Mouse (Mus musculus) midbrain, embryonic 13.5 days (tissue): ENCODE measurements around the gene Rhbg. TPM values are rescaled to one million over a fixed set of nuclear protein-coding genes. Genes with fewer than 3 reads are reported as not detected.

Source experiments
- ATAC-seq: fragments of 200-750 bp; cut with Nextera tagmentation; 2 replicates; pipeline ENCODE4 v1.8.0; 2017; ENCODE audit warnings: mild to moderate bottlenecking, moderate TSS enrichment, moderate library complexity
- H3K27ac ChIP-seq: fragments of 300-500 bp; sonication (generic); 2 replicates; pipeline ENCODE4 v1.5.1; 2015; ENCODE audit warnings: inconsistent platforms, mild to moderate bottlenecking, moderate library complexity
- H3K27me3 ChIP-seq: fragments of 300-500 bp; sonication (generic); 2 replicates; pipeline ENCODE4 v1.6.1; 2015; ENCODE audit warnings: mild to moderate bottlenecking, inconsistent platforms
- H3K36me3 ChIP-seq: fragments of 300-500 bp; sonication (generic); 2 replicates; pipeline ENCODE4 v1.6.1; 2015; ENCODE audit warnings: mild to moderate bottlenecking, inconsistent platforms
- H3K4me1 ChIP-seq: fragments of 300-500 bp; sonication (generic); replicated peaks from 2 replicates; pipeline ENCODE4 v1.6.1; 2015; ENCODE audit warnings: inconsistent platforms
- H3K4me2 ChIP-seq: fragments of 300-500 bp; sonication (generic); replicated peaks from 2 replicates; pipeline ENCODE4 v1.6.1; 2015; ENCODE audit warnings: moderate library complexity, mild to moderate bottlenecking, inconsistent platforms
- H3K4me3 ChIP-seq: fragments of 300-500 bp; sonication (generic); replicated peaks from 2 replicates; pipeline ENCODE4 v1.5.1; 2015; ENCODE audit warnings: mild to moderate bottlenecking, inconsistent platforms
- H3K9ac ChIP-seq: fragments of 300-500 bp; sonication (generic); replicated peaks from 2 replicates; pipeline ENCODE4 v1.6.1; 2015; ENCODE audit warnings: mild to moderate bottlenecking, inconsistent platforms
- H3K9me3 ChIP-seq: fragments of 300-500 bp; sonication (generic); 2 replicates; pipeline ENCODE4 v1.6.1; 2016; ENCODE audit warnings: mild to moderate bottlenecking, inconsistent platforms
- WGBS: fragments of 180-500 bp; shearing (Covaris S2); methylation state at CpG from one replicate; pipeline ENCODE4 v1.1.7; 2015; 5-methylcytosine and 5-hydroxymethylcytosine counted together
- polyA plus RNA-seq: library from polyadenylated mRNA; unstranded; fragments of >200 nt; fragmentation: Nextera tagmentation; extraction: Ambion mirVana; gene quantifications from 2 replicates; pipeline ENCODE4 v1.2.1, GENCODE M21; 2015

The Rhbg gene
- polyA plus RNA-seq, 1 experiment from 2014 or later, result not detected

DNA sequence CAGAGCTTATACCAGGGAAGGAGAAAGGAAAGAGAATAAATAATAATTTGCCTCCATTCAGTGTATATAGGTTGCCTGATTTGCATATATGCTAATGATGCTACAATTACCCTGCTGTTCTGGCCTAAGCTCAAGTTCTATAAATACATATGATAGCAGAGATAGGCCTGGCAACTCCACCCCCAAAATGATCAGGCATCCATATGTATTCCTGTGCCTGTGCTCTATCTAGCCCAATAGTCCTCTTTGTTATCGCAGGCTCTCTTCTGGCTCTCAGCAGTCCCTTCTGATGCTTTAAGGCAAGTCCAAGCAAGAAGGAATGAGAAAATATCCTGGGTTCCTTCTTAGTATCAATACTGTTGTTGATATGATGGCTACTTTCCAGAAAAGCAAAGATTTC is 49.8 kb downstream of the Rhbg start:
- WGBS, result 11% methylated on average over 1 of the region's 1 CpGs
- no peak for ATAC-seq
- peaks cover 74% of the 10 kb centered on the region for H3K27me3 ChIP-seq
- H3K9me3 ChIP-seq, result no peaks in the 10 kb centered on the region
- peaks cover 94% of the 10 kb centered on the region for H3K4me1 ChIP-seq
- peak overlapping the region; percentile 39 for H3K9ac ChIP-seq
- peak overlapping the region; percentile 74 for H3K4me2 ChIP-seq
- no peak overlapping the region for H3K4me3 ChIP-seq
- H3K27ac ChIP-seq, result peak overlapping the region; percentile 98
- H3K36me3 ChIP-seq, result no peaks in the 10 kb centered on the region

DNA sequence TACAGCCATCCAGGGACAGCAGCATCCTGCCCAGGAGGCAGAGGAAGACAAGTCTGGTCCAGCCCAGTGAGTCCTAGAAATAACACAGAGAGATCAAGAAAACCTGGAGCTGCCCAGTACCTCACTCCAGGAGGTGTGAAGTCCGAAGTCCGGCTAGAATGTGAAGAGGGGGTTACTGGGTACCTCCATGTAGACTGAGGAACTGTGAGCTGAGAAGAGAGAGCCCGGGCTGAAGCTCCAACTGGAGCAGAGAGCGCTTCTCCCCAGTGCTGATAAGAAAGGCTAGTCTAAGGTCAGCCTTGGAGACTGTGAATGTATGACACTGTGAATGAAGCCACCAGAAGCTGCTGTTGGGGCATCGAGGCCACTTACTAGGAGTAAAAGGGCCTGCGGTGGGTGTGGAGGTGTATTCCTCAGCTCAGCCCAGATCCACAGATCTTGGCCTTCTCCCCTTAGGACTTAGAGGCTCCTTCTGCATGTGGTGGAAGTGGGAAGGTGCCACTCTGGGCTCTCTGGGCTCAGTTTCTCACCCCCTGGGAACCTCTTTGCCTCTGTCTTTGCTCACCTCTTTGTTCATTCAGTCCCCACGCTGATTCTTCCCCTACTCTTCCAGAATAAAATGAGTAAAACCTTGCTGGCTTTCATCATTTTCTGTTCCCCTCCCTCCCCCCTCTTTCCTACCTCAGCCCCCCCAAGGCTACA is 50.4 kb downstream of the Rhbg start:
- no peaks in the 10 kb centered on the region for H3K36me3 ChIP-seq
- peak overlapping the region; percentile 39 for H3K9ac ChIP-seq
- H3K27ac ChIP-seq, result peak overlapping the region; percentile 98
- H3K9me3 ChIP-seq, result no peaks in the 10 kb centered on the region
- peak overlapping the region; percentile 16 for H3K4me2 ChIP-seq
- WGBS, result 5% methylated on average over 7 of the region's 7 CpGs
- H3K27me3 ChIP-seq, result peaks cover 74% of the 10 kb centered on the region
- no peak overlapping the region for H3K4me3 ChIP-seq
- ATAC-seq, result no peak
- H3K4me1 ChIP-seq, result peaks cover 93% of the 10 kb centered on the region

DNA sequence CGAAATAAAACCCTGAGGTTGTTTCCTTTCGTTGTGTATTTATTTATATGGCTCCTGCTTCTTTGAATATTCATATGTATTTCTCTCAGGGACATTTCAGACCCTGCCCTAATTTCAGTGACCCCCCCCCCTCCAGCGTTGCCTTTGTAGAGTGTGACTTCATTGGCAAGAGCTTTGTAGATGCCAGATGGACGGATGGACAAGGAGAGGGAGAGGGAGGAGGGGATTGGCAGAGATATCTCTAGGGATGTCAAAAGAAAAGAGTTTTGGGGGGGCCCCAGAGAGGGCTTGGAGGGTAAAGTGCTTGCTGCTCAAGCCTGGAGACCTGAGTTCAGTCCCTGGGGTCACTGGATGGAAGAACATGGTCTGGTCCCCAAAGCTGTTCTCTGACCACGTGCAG is 51.1 kb downstream of the Rhbg start:
- peak overlapping the region; percentile 16 for H3K4me2 ChIP-seq
- H3K27ac ChIP-seq, result peak overlapping the region; percentile 98
- peaks cover 97% of the 10 kb centered on the region for H3K4me1 ChIP-seq
- no peaks in the 10 kb centered on the region for H3K36me3 ChIP-seq
- ATAC-seq, result no peak
- no peak overlapping the region for H3K9ac ChIP-seq
- no peak overlapping the region for H3K4me3 ChIP-seq
- peaks cover 75% of the 10 kb centered on the region for H3K27me3 ChIP-seq
- no peaks in the 10 kb centered on the region for H3K9me3 ChIP-seq
- 11% methylated on average over 5 of the region's 5 CpGs for WGBS

DNA sequence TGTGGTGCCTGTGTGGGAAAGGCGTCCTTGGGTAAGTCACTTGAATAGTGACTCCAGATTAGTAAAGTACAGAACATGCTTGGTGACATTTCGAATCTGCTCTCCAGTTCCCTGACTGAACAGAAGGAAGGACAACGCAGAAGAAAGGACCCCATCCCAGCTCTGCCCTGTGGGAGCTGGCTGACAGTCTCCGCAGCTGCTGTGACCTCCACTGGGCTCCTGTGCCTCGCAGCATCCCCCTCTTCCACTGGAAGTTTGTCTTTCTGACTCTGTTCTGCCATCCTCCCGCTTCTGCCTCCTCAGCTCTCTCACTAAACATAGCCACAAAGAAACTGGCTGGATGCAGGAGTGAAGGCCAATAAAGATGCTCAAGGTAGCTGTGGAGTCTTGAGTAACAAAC is 51.5 kb downstream of the Rhbg start:
- Histone ChIP-seq H3K27ac (peak overlapping the region; percentile 98), H3K36me3 (no peaks in the 10 kb centered on the region), H3K27me3 (peaks cover 73% of the 10 kb centered on the region), H3K4me1 (peaks cover 97% of the 10 kb centered on the region), H3K4me2 (peak overlapping the region; percentile 73), H3K9ac (peak overlapping the region; percentile 78), H3K9me3 (no peaks in the 10 kb centered on the region), H3K4me3 (no peak overlapping the region)
- ATAC-seq, result no peak
- WGBS, result 3% methylated on average over 6 of the region's 6 CpGs

DNA sequence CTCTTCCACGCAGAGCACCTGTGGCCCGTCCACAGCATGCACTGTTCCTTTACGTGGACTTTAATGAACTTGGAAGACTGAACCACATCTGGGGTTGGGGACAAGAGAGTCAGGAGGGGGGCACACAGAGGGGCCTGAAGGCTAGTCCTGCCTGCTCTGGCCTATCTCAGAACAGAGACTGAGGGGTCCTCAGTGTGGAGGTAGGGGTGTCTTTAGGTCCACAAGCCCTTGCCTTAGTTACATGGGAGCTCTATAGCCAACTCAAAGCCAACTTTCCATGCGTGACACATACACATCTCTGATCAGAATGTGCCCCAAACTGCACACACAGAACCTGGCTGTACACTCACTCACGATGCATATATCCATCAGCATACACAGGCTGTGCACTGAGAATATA is 52.9 kb downstream of the Rhbg start:
- no peak for ATAC-seq
- Histone ChIP-seq H3K9ac (peak overlapping the region; percentile 78), H3K9me3 (no peaks in the 10 kb centered on the region), H3K36me3 (no peaks in the 10 kb centered on the region), H3K4me2 (peak overlapping the region; percentile 73), H3K4me1 (peaks cover 95% of the 10 kb centered on the region), H3K27me3 (peaks cover 82% of the 10 kb centered on the region), H3K27ac (peak overlapping the region; percentile 98), H3K4me3 (peak overlapping the region; percentile 48)
- 15% methylated on average over 5 of the region's 5 CpGs for WGBS

DNA sequence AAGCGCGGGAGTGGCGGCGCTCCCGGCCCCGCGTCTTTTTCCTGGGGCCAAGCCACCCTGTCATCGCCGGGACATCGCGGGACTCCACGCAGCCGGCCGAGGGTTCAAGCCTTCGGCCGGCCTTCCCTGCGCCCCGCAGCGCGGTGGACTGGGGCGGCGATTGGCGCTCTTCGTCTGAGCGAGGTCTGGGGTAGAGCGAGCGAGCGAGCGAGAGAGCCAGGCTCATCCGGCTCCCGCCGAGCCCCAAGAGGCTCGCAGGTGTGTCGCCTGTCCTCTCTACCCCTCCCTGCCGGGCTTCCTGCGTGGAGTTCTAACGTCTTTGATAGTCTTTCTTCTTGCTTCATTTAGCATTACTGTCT is 53.6 kb downstream of the Rhbg start:
- H3K27ac ChIP-seq, result peak overlapping the region; percentile 98
- H3K9me3 ChIP-seq, result no peaks in the 10 kb centered on the region
- peaks cover 88% of the 10 kb centered on the region for H3K4me1 ChIP-seq
- H3K27me3 ChIP-seq, result peaks cover 82% of the 10 kb centered on the region
- H3K4me2 ChIP-seq, result peak overlapping the region; percentile 73
- H3K9ac ChIP-seq, result peak overlapping the region; percentile 78
- no peaks in the 10 kb centered on the region for H3K36me3 ChIP-seq
- WGBS, result under 1% methylated on average over 37 of the region's 37 CpGs
- H3K4me3 ChIP-seq, result peak overlapping the region; percentile 48
- no peak for ATAC-seq

DNA sequence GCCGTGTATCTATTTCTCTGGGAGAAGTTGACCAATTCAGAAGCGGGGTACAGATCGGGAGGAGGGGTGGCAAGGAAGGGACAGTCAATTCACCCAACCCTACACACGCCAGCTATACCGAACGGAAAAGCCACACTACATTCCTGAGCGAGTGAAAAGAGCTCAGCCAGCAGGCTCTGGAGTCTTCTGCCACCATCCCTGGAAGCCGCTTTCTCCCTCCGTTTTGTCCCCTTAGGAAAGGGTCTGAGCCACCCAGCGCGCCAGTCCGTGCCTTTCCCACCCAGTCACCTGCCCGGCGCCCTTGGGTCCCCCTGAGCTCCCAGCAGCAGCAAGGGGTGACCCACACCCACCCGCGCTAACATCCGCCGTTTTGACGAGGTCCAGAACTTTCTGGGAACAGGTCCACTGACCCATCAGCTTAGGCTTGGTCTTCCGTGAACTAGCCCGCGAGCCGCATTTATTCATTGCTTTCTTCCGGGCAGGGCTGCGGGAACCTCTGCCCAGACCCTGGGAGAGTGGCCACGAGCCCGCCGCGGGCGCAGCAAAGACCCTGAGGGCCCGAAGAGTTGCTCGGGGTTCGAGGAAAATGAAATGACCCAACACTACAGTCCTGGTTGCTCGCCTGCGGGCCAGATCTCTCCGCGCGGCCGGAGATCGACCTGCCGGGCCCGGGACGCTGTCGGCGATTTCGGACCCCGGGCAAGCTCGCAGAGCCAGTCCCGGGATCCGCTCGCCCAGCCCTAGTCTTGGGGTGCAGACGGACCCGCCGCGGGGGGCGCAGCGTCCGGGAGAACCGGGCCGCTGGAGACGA is 54.1 kb downstream of the Rhbg start:
- under 1% methylated on average over 61 of the region's 61 CpGs for WGBS
- no peaks in the 10 kb centered on the region for H3K36me3 ChIP-seq
- H3K9me3 ChIP-seq, result no peaks in the 10 kb centered on the region
- peak overlapping the region; percentile 98 for H3K27ac ChIP-seq
- H3K27me3 ChIP-seq, result peaks cover 83% of the 10 kb centered on the region
- peak overlapping the region; percentile 48 for H3K4me3 ChIP-seq
- ATAC-seq, result no peak
- peaks cover 82% of the 10 kb centered on the region for H3K4me1 ChIP-seq
- H3K9ac ChIP-seq, result peak overlapping the region; percentile 78
- peak overlapping the region; percentile 73 for H3K4me2 ChIP-seq

DNA sequence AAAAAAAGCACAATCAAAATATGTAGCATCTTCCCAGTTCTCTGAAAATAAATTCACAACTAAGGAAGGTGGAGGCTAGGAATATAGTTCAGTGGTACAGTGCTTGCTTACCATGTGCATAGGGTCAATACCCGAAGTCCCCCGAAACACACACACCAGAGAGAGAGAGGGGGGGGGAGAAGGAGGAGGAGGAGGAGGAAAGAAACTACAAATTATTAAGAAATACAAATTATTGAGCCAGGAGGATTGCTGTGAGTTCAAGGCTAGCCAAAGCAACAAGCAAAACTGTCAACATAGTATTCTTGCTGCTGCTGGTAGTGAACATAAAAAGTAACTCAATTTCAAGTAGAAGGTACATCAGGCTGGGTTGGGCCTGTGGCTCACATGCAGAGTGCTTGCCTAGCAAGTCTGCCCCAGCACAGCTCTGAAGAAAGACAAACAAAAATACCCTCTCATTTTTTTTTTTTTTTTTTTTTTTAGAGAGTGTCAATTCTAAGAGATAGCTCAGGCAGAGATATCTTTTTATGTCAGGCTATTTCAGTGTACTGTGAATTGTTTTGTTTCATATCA is 54.9 kb downstream of the Rhbg start:
- Histone ChIP-seq H3K36me3 (no peaks in the 10 kb centered on the region), H3K9me3 (no peaks in the 10 kb centered on the region), H3K27ac (no peak overlapping the region; the same call in 1 of the 2 replicates), H3K27me3 (peaks cover 85% of the 10 kb centered on the region), H3K4me3 (no peak overlapping the region), H3K4me1 (peaks cover 75% of the 10 kb centered on the region), H3K4me2 (peak overlapping the region; percentile 73), H3K9ac (peak overlapping the region; percentile 78)
- WGBS, result 30% methylated on average over 2 of the region's 2 CpGs
- no peak for ATAC-seq

DNA sequence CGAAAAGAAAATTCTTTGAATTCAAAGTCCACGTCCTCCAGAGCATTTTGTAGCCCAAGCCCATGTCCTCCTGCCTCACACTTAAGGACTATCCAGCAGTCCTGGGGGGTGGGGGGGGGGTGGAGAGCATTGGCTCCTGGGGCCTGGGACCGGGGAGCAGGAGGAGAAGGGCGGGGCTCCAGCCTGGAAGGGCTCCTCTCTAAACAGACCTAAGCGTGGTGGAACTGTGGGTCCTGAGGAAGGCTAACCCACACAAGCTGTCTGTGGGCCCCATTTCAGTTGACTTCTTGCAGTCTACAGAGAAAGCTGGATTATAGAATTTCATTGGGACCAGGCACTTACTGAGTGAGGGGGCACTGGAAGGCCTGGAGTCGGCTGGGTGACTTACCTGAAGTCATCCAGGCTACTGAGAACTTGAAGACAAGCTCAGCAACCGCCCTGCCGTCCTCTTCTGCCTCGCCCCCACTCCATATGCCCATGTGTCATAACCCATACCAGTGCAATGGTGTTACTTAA is 55.9 kb downstream of the Rhbg start:
- Histone ChIP-seq H3K27ac (peak overlapping the region; percentile 70), H3K27me3 (peaks cover 85% of the 10 kb centered on the region), H3K9me3 (0 out of 2 replicates have a peak, but pooled peaks cover 3% of the 10 kb centered on the region), H3K4me1 (peaks cover 64% of the 10 kb centered on the region), H3K4me2 (peak overlapping the region; percentile 34), H3K36me3 (no peaks in the 10 kb centered on the region), H3K4me3 (0 out of 2 replicates have a peak overlapping the region, but pooled peaks have one; percentile 1), H3K9ac (0 out of 2 replicates have a peak overlapping the region, but pooled peaks have one; percentile 42)
- ATAC-seq, result peak; percentile 19; the same call in 1 of the 2 replicates
- WGBS, result 2% methylated on average over 9 of the region's 9 CpGs

DNA sequence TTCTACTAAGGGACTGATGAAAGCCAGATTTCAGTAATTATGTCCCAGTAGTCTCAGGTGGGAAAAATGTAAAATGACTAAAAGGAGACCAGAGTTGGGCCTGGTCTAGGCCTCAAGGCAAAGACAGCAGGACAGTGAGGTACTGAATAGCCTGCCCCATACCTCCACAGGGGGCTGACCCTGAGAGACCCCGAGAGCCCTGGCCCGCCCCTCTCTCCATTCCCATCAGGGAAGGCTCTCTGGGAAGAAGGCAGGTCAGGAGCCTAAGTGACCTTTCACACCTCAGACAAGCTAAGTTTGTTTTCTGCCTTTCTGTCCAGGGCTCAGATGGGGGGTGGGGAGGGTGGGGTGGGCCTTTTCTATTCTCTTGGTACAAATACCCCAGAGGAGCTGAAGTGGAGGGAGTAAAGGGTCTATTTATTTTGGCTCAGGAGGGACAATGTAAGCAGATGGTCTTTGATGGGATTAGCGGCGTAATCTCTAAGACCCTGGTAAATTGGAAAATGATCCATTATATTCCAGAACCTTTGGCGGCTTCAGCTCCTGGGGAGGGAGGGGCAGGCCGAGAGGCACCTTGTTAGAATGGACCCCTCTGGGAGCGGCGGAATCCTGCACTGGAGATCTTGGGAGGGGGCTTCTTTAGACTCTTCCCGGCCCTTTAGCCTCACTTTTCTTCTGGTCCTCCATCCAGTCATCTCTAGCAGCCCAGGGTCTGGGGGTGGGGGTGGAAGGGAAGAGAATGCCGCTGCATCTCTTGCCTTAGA is 56.6 kb downstream of the Rhbg start:
- 0 out of 2 replicates have a peak, but pooled peaks cover 4% of the 10 kb centered on the region for H3K9me3 ChIP-seq
- H3K4me2 ChIP-seq, result peak overlapping the region; percentile 34
- H3K27me3 ChIP-seq, result peaks cover 87% of the 10 kb centered on the region
- H3K36me3 ChIP-seq, result no peaks in the 10 kb centered on the region
- H3K9ac ChIP-seq, result 0 out of 2 replicates have a peak overlapping the region, but pooled peaks have one; percentile 42
- 4% methylated on average over 10 of the region's 10 CpGs for WGBS
- H3K4me1 ChIP-seq, result peaks cover 58% of the 10 kb centered on the region
- ATAC-seq, result peak; percentile 68
- 0 out of 2 replicates have a peak overlapping the region, but pooled peaks have one; percentile 1 for H3K4me3 ChIP-seq
- H3K27ac ChIP-seq, result peak overlapping the region; percentile 70
